Mouse (Mus musculus): ENCODE results near the gene Pim3.

The Pim3 gene

GRCm38 (mm10) chr15:88858707-88859106 is 3.3 kb upstream of the Pim3 start:
- DNase-seq = no peak

- DNase-seq = no peak
These were observed 2.6 kb upstream of the Pim3 start for GRCm38 (mm10) chr15:88859206-88859970.

GRCm38 (mm10) chr15:88860781-88861180 is 1.2 kb upstream of the Pim3 start:
- peak; percentile 38 for DNase-seq

GRCm38 (mm10) chr15:88862881-88863694 is 1.1 kb downstream of the Pim3 start:
- peak; percentile 56 for DNase-seq

DNA sequence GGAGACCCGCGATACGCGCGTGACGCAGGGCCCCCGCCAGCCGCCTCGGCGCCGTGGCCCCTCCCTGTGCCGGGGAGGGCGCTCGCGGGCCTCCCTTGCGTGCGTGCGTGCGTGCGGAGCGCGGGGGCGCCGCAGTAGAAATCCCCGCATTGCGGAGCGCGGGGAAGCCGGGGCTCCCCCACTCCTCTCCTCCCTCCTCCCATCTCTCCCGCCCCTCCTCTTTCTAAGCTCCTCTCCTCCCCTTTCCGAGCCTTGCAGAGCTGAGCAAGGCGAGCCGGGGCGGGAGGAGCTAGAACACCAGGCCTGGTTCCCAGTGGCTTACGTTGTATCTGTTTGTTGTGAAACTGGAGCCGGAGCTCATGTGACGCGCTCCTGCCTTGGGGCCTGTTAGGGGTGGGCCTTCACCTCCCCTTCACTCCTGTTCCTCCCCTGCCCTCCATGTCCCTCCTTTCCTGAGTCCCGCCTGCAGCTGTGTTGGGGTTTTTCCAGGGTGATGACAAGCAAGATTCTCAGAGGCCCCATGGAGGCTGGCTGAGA is 1.8 kb downstream of the Pim3 start:
- peak; percentile 74 for DNase-seq

- peak; percentile 38 for DNase-seq
These were observed 2.5 kb downstream of the Pim3 start for GRCm38 (mm10) chr15:88864270-88865030.

- no peak for DNase-seq
These were observed 3.1 kb downstream of the Pim3 start for GRCm38 (mm10) chr15:88865061-88865460.

- no peak for DNase-seq
These were observed 4.1 kb downstream of the Pim3 start for GRCm38 (mm10) chr15:88865888-88866695.

- no peak for DNase-seq
These were observed 5.0 kb downstream of the Pim3 start for GRCm38 (mm10) chr15:88866934-88867356.

DNA sequence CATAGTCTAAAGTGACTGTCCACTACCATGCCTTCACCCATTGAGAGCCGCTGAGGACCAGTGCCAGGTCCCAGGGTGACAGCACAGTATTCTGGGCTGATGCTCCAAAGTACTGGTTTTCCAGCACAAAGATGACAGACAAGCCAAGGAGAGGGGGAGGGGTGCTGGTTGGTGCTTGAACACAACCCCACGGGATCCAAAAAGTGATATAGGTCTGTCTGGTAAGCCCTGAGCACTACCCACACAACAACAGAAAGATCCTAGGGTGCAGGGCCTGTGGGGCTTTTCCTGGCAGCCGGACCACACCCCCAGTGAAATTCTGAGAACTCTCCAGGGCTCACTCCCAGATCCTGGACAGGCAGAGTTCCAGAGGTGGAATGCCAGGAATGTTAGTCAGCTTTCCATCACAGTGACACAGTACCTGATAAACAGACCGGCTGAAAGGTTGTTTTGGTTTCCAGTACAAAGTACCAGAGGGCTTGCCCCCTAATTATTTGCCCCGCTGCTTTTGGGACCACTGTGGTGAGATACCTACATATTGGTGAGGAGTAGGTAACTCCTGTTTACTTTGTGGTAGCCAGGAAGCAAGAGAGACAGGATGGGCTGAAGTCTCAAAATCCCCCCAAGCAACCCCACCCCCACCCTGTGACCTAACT is 5.5 kb downstream of the Pim3 start:
- DNase-seq = no peak

DNA sequence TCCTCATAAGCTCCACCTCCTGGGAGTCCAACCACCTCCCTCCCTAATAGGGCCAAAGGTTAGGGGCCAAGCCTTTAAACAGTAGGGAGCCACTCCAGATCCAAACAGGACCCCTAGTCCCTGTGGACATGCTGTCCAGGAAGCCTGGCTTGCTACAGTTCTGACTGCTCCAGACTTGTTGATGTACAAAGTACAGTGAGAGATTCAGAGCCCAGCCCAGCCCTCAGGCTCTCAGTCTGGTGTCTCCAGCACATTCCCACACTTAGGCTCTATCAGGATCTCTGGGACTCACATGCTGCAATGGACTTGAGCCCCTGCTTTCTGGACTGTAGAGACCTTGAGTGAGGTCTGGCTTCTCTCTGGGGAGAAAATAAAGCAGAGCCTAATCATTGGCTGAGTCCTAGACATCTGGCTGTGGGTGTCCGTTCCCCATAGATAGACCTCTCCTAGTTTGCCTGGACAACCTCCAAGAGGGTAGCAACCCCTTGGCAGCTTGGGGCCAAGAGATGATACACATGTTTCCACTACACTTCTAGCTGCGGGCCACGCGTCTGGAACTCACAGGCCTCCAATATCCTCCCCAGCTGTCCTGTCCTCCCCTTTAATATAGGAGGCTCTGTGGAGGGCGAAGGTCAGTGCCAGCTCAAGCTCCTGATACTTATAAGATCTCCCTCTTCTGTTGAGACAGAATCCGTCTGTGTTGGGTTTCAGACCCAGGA is 6.2 kb downstream of the Pim3 start:
- no peak for DNase-seq

DNA sequence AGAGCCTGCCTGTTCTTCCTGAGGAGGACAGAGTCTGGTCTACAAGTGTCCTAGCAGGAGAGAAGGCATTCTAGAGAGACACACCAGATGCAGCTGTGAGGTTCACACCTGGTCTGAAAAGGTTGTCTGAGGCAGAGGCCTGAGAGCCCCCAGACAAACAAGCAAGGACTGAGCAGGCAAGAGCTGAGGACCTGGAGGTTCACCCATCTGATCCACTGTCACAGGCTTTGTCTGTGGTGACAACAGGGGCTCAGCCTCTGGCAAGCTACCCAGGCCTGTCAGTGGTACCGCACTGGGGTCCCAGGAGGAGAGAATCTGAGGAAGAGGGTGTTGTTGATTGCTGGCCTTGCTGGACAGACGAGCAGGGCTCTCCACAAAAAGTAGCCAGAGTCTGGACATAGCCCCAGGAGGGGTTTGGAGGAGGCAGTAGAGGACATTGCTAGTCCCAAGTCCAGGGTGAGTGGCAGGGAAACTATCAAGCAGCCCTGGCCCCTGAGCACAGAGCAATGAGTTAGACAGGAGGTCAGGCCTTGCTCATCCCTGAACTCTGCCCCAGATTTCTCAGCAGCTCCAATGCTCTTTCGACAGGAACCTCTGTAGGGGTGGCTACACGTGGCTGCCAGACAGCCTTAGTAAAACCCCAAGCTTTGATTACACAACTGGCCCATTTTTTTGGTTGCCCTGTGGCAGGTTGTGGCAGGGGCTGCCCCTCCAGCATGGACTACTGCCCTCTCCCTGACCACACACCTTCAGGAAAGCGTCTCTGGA is 8.6 kb downstream of the Pim3 start:
- DNase-seq = no peak

DNA sequence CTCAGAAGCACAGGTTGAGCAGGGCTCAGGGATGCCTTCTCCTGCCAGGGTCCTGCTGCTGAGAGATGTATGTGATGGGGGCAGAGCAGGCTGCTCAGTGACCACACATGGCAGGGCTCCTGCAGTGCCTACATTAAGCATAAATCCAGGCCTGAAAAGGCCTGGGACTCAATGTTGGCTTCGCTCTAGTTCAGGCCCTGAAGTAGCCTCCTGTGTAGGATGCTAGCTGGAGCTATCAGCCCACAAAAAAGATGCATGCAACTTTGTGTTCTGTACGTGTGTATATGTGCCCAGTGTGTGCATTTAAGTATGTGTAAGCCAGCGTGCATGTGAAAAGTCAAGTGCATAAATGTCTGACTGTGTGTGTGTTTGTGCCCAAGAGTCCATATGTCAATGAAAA is 12.1 kb downstream of the Pim3 start:
- DNase-seq = no peak

DNA sequence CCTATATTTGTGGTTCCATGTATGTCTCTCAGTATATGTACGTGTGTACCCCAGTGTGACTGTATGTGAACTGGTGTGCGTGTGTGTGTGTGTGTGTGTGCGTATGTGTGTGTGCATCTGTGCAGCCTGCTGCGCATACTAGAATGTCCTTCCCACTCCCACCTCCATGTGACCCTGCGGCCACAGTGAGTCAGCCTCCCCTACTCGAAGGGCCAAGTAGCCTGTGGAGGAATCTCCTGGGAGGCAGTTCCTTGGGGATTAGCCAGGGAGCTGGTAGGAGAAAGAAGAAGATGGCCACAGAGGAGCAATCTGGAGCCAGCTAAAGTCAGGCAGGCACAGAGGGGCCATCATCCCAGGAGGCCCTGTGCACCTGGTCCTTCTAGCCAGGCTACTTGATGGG is 12.5 kb downstream of the Pim3 start:
- DNase-seq = no peak

- DNase-seq = no peak
These were observed 13.7 kb downstream of the Pim3 start for GRCm38 (mm10) chr15:88875625-88876081.

DNA sequence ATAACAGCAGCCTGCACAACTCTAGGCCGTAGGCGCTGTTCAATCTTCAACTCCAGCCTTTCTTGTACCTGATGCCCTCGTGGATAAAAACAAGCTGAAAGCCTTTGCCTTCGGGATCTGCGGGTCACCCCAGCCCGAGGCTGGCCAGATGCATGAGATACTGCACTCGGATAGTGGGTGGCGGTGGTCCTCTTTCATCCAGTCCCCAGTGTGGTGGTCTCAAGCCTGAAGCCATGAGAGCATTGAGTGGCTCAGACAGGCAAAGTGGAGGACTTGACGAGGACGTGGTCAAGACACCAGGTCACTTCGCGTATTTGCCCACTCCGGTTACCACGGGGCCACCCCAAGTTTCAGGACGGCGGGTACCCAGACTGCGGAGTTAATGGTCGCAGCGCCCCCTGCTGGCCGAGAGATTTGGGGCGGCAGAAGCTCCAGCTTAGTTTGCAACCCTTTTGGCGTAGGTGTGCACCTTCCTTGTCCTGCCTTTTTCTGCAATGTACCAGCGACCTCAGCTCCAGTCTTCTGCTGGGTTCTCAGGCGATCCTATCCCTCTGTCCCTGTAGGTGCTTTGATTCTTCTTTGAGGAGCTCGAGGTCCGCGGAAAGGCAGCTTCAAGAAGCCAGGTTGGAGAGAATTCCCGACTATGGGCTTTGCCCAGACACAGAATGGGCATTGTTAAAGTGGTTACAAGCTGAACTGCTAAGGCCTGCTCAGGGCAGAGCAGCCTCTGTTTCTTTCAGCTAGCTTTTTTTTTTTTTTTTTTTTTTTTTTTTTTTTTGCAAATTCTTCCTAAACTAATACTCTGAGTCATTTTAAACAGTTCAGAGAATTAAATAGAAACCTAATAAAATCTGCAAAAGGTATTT is 14.4 kb downstream of the Pim3 start:
- DNase-seq = peak; percentile 87

GRCm38 (mm10) chr15:88877021-88877400 is 15.0 kb downstream of the Pim3 start:
- DNase-seq = no peak

- DNase-seq = no peak
These were observed 19.5 kb downstream of the Pim3 start for GRCm38 (mm10) chr15:88881253-88882044.
